Mouse (Mus musculus): Measurements from ENCODE around the gene Akirin2.
"Not testable (repeated sequence)": the region's sequence is repeated elsewhere in the genome, so short reads cannot be mapped to it uniquely, and the experiment has no call there.

Gene Akirin2

DNA sequence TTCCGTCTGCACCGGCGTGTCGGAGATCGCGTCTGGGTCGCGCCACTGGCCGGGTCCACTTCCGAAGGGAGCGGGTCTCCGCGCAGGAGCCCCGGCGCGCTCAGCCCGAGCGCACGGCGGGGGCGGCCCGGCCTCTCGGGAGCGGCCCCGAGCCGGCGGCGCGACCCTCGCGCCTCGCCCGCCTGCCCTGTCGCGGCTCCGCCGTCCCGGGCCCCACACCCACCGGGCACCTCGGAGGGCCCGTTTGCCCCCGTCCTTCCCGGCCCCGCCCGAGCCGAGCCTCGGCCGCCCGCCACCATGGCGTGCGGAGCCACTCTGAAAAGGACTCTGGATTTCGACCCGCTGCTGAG is at the start of gene Akirin2:
Akirin2 (plus strand) TSS at position 190 of the 350 bp plus-strand sequence.
- DNase-seq = peak in 1 of 2 experiments; percentile 67

DNA sequence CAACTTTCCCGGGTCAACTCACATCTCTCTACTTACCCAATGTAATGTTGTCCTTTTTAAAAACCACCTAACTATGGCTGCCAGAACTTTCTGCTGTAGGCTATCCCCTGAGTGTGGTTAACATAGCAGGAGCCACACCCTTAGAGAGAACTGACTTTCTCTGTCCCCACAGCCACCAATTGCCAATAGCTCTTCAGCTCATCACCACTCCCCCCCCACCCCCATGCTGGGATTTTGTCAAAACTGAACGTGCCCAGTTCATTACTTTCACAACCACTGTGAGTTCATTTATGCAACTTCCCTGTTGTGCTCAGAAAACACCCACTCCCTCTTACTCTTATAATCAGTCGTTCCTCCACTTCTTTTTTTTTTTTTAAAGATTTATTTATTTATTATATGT is 40.4 kb upstream of the Akirin2 start:
- no peak for DNase-seq

DNA sequence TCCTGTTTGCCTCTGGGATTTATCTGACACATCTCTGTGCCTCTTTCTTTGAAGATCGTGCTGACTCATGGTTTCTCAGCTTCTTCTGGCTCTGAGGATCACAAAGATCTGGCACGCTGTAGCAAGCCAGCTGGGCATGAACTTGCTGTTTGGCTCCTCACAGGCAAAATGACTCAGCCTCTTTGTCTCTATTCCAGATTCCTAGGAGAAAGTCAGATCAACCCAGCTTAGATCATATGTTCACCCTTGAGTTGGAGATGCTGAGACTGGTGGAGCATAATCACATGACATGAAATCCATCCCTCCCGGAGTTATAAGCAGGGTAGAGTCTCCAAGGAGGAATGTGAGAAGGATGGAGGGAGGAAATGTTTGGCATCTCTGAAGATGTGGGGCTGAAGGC is 27.9 kb upstream of the Akirin2 start:
- DNase-seq = no peak

DNA sequence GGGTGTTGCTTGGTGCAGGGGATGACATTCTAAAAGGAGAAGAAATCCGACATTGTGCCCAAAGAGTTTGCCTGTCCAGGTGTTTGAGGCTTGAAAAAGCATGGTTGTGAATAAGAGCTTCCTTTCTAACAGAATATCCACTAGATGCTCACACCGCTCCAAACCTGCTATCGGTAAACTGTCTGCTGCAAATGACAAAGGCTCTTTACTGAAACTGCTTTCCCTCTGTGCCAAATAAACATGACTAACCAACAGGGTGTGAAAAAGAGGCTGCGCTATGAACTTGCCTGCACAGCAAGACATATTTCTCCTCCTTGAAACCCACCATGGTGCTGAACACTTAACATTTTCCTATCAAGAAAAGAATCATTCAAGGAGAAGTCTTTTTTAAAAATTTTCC is 27.2 kb upstream of the Akirin2 start:
- DNase-seq = no peak

DNA sequence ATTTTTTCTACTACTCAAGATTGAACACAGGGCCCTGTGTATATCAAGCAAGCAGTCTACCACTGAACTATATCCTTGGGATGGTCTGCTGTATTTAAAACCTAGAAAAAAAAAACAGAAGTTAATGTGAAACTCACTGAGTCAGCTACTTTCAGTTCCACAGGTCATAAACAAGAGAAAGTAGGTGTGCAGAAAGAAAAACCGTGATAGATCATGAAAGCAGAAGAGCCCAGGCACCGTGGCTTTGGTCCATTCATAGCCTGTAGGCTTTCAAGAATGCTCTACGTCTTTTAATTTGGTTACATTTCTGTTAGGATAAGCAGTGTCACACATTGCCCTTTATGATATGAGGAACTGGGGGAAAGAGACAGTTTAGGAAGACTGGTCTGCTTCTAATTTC is 24.0 kb upstream of the Akirin2 start:
- DNase-seq = no peak

DNA sequence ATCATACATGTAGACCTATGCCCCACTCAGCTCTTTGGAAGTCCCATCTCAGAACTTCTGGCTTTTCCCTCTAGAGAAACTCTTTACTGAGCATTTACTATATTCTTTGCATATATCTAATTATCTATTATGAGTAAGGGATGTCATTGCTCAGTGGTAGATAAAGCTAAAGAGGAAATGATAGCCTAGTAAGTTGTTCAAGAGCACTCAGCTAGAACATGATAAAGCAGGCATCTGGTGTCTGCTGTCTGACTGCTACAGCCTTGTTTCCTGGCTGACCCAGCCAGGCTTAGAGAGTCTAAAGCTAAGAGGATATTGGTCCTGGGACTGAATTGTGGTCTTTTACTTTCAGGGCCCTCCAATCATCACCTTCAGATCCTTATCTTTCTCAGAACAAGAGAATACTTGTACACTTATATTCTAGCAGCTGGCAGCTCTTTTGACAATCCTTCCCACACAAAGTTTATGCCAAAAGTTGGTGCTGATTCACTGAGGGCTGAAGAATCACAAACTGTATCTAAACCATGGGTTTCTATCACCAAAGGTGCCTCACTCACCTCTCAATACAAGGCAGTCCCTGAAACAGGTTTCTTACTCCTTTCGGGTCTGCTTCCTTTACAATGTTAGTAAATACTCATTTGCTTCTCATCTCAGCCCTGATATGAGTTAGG is 22.2 kb upstream of the Akirin2 start:
- DNase-seq = no peak

DNA sequence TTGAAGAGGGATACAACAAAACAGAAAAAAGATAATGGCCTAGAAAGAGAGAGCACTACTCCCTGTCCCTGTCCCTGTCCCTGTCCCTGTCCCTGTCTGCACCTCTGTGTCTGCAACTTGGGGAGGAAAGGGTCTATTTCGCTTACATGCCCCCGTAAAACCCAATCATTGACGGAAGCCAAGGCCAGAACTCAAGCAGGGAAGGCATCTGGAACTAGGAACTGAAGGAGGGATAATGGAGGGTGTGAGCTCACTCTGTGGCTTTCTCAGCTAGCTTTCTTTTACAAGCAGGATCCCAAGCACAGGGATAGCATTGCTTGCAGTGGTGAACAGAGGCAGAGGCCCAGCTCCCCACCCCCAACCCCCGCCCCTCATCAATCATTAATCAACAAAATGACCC is 21.4 kb upstream of the Akirin2 start:
- no peak for DNase-seq

DNA sequence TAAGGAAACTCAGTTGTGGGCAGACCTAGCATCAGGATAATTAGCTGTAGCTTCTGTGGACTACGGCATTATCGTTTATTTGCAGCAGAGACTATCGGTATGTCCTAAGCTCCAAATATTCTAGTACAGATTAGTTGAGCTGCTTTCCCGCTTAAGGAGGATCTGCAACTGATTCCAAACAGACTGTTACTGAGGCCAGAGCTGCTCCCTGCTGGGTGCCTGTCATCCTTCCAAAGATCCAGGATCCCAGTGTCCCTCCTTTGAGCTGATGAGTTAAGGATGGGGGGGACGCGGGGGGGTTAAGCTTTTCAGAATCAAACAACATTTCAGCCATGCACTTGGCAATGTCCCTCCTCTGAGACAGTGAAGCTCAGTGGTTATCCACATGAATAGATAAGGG is 20.8 kb upstream of the Akirin2 start:
- no peak for DNase-seq

DNA sequence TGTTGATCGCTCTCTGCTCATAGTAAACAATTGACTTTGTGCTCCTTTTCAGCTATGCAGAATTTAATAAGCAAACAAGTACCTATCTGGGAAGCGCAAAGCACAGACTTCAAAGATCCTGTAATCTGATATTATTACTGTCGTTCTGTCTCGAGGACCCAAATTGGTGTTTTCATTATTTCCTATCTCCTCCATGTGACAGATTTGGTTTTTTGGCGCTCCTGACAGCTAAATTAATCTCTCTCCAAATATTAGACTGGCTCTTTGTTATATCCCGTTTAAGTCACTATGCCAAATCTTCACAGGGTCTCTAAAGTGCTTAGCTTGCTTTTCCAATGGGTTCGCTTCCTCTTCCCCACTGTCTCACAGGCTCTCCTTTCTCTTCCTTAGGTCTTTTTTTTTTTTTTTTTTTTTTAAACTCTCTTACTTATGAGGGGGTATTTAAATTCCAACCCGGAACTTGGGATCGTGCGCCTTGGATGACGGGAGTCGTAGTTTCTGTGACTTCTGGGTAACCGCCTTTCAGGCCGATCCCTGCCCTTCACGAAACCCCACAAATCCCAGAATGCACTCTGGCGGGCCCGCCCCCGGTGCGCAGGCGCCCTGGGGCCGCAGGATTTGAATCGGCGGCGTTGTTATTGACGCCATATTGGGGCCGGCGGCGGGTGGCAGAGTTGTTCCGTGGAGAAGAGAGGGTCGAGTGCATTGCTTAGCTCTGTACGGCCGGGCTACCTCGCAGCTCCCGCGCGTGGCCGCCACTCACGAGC is 573 bp upstream of the Akirin2 start:
- DNase-seq = peak; percentile 96 to 97

DNA sequence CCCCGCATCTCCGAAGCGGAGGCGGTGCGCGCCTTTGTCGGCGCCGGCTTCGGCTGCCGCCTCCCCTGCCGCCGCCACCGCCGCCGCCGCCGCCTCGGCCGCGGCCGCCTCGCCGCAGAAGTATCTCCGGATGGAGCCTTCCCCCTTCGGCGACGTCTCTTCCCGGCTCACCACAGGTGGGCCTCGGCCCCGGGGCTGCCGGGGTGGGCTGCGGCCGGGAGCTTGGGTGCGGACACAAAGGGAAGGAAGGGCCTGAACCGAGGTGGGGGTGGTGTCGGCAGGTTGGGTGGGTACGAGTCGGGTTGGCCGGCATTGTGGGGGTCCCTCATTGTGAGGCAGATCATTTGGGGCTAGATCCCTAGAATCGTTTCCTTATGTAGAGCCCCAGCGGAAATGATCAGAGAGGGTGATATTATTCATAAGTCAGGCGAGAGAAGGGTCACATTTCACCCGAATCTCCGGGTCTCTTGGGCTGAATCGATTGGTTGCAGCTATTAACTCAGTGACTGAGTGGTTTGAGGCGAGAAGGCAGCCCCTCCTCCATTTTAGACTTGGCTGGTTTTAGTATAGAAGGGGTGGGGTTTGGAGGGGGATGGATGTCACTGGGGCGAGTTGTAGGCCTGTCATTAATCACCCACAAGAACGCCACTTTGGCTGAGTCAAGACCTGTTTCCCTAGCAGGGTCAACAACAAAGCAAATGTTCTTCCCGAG is 517 bp downstream of the Akirin2 start:
- peak; percentile 65 to 78 for DNase-seq

DNA sequence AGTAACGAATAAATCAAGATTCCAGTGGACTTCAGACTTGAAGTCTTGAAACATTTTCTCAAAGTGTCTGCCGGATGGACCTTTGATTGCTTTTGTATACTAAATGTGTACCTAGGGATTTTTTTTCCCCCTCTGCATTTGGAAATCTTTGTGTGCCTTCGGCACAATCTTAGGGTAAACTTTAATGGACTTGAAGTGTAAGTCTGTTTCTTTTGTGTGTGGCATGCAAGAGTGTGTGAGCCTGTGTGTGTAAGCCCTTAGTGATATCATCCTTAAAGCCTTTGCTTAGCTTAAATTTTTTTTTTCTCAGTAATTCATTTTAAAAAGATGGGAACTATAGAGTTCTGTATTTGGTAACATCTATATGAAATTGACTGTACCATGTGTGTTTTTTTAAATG is 1.2 kb downstream of the Akirin2 start:
- no peak for DNase-seq

DNA sequence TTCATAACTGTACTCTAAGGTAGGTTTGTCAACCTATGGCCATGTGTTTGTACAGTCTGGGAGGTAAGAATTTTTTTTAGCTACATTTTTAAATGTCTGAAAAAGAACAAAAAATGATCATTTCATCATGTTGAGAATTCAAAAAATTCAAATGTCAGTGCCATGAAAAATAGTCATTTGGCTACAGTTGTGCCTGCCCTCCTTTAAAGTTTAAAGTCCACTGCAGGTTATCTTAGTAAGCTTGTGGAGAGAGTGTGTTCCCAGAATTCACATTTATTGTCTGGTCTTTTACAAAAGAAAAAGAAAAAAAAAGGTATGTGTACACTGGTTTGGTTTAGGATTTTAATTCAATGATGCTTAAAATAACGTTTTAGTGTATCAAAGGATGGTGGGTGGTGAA is 3.9 kb downstream of the Akirin2 start:
- no peak for DNase-seq

DNA sequence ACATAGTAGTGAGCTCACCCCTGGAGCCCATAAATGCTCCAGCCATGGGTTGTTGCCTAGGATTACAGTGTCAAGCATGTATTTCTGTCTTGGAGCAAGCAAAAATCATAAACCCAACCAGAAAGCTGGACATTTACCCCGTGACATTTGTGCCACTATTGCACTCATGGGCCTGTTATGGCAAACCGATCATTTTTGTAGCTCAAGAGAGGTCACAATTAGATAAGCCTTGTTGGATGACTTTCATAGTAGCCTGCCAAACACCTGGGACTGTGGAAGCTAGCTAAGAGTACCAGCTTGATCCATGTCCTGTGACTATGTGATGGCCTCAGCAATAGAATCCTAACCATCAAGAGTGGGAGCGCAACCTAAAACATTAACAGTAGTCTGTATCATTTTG is 4.9 kb downstream of the Akirin2 start:
- no peak for DNase-seq

DNA sequence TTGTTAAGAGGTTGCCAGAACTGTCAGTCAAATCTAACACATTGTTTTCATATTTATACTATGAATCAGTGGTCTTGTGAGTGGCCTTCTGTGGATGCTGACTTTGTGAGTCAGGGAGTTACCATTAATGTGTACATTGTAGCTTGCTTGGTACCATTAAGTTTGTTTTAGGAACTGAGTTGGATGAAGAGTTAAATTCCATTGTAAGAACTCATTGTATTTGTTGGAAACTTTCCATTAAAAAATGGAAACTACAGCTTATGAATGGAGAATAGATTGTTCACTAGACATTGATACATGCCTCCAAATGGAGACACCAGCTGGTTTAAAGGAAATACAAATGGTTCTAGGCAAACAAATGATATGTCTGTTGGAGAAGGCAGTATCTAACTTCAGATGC is 5.4 kb downstream of the Akirin2 start:
- DNase-seq = no peak

DNA sequence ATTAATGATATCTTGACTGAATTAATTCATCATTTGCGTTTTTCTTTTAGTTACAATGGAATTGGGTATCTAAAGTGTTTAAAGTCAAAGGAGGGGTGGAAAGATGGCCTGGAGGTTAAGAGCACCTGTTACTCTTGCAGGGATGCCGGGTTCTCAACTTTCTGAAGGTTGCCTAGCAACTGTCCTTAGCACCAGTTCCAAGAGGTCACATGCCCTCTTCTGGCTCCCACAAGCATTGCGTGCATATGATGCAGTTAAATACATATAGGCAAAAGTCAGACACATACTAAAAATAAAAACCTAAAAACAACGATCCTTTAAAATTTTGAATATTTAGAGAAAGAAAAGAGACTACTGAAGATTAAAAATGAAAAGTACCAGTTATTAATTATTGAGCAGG is 10.2 kb downstream of the Akirin2 start:
- DNase-seq = peak; percentile 54 to 65

DNA sequence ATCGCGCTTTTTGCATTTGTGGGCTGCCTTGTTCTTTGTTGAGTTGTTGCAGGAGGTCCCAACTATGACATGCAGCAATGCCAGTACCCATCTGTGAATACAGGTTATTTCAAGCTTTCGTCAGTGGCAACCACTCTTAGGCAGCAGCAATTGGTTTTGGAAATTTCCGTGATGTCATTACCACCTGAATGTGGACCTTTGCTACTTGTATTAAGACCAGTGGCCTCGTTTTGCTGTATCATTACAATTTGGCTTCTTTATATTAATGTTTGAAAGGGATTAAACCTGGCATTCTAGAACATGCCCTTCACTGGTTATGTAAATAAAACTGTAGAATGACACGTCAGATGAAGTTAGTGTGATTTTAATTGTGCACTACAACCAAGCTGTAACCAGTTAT is 15.5 kb downstream of the Akirin2 start:
- DNase-seq = no peak

DNA sequence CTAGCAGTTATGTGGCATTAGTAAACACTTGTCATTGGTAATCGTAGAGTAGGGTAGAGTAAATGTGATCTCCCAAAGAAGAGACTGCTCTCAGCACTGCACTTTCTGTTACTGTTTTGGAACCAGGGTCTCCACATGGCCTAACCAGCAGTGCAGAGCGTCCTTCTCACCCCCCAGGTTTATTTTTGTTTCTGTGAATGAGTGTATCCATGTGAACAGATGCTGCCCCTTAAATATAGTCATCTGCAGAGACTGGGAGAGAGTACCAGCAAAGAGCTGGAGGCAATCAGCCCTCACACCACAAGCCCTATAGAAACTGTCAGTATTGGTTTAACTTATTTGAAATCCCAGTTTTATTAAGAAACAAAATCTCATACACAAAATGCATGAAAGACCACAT is 22.1 kb downstream of the Akirin2 start:
- DNase-seq = no peak

DNA sequence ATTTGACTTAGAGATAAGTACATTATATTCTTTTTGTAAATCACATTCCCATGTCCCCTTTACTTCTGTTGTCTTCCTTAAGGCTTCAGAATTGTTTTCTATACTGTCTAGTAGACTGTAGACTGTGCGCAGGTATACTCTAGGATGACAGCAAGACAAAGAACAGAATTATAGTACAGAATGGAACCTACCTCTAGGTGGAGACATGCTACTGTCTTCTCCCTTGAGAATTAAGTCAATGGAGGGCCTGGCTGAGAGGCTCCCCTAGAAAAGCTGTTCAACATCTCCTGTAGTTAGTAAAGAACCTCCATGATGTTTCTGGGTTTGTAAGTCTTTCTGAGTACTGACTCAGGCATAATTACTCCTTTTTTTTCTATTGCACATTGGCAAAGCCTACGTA is 26.3 kb downstream of the Akirin2 start:
- DNase-seq = no peak

DNA sequence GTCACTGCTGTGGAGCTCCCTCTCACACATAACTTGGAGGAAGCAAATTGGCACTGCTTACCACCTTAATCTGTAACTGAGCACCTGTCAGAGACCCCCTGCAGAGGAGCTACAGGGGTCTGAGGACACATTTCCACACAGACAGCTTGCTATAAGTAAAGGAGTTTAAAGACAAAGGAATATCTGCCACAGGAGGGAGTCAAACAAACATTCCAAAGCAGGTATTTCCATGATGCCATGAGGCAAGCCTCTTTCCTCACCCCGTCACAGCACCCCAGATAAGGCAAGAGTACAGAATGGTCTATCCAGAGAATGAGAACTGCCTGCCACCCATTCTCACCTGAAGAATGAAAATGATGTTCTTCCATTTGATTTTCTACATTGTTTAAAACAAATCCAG is 28.5 kb downstream of the Akirin2 start:
- no peak for DNase-seq

DNA sequence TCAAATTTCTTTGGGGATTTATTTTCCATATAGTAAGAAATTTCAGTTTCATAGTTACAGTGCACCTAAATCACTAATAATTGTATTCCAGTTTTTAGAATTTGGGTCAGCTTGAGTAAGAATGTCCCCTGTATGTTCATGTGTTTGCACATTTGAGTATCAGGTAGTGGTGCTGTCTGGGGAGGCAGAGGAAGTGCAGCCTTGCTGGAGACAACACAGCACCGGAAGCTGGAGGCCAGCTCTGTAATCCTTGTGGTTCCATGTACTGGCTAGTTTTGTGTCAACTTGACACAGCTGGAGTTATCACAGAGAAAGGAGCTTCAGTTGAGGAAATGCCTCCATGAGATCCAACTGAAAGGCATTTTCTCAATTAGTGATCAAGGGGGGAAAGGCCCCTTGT is 30.8 kb downstream of the Akirin2 start:
- not testable (repeated sequence) for DNase-seq

DNA sequence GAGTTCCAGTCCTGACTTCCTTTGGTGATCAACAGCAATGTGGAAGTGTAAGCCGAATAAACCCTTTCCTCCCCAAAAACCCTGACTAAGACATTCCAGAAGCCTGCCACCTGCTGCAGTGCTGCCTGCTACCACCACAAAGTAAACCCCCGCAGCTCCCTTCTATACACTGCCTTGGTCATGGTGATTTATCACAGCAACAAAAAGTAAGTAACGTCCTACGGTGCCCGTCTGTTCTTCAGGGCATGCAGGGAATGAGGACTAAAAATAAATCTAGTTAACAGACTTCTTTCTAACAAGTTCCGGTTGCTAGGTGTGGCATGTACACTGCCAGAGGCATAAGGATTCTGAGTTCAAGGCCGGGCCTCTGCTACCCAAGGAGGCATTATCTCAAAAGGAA is 31.3 kb downstream of the Akirin2 start:
- no peak for DNase-seq

DNA sequence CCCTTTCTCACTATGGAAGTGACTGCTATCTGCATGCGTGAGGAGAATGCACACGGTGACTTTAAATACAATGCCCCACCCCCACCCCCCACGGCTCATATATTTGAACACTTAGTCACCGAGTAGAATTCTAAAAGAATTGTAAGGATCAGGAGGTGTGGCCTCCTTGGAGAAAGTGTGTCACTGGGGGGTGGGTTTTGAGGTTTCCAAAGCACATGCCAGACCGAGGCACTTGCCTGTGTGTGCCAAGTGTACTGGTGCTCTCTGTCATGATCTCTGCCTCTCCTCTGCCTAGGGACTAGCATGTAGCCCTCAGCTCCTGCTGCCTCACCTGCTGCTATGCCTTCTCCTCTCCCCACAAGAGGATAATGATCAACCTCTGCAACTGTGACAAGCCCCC is 31.7 kb downstream of the Akirin2 start:
- DNase-seq = no peak

DNA sequence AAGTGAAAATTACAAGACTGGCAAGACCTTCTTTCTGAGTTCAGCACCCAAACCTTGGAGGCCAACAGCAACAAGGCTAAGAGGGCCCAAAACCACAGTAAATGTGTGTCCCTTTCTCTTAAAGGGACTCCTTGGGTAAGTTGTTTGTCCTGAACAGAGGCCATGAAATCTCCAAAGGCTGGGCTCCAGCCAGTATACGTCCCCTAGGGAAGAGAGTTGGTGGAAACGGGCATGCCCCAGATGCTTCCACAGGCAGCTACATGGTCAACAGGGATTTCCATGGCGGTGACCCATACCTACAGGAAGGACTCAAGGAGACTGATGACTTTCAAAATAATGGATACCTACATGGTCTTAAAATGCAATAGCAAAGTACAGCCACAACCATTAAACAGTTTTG is 32.7 kb downstream of the Akirin2 start:
- no peak for DNase-seq
